Mouse (Mus musculus): ENCODE results near the gene Zfp36l2.
"Not testable (repeated sequence)": the region's sequence is repeated elsewhere in the genome, so short reads cannot be mapped to it uniquely, and the experiment has no call there.

Zfp36l2 gene

GRCm38 (mm10) chr17:84187727-84188373 lies at the start of gene Zfp36l2:
Gene Zfp36l2, minus strand, starts transcription at chr17:84187947.
- DNase-seq, result peak; percentile 83

GRCm38 (mm10) chr17:84236781-84237557 lies 49.2 kb upstream of the Zfp36l2 start:
- DNase-seq, result no peak

- DNase-seq, result no peak
Measured at GRCm38 (mm10) chr17:84235399-84235928, 47.7 kb upstream of the Zfp36l2 start.

GRCm38 (mm10) chr17:84234785-84235184 lies 47.0 kb upstream of the Zfp36l2 start:
- not testable (repeated sequence) for DNase-seq

GRCm38 (mm10) chr17:84233758-84234157 lies 46.0 kb upstream of the Zfp36l2 start:
- no peak for DNase-seq

- DNase-seq, result no peak
Measured at GRCm38 (mm10) chr17:84231361-84231760, 43.6 kb upstream of the Zfp36l2 start.

GRCm38 (mm10) chr17:84228223-84228622 lies 40.5 kb upstream of the Zfp36l2 start:
- no peak for DNase-seq

- no peak for DNase-seq
Measured at GRCm38 (mm10) chr17:84226681-84227080, 38.9 kb upstream of the Zfp36l2 start.

- no peak for DNase-seq
Measured at GRCm38 (mm10) chr17:84226231-84226630, 38.5 kb upstream of the Zfp36l2 start.

GRCm38 (mm10) chr17:84224217-84224887 lies 36.6 kb upstream of the Zfp36l2 start:
- DNase-seq, result no peak

- DNase-seq, result not testable (repeated sequence)
Measured at GRCm38 (mm10) chr17:84218841-84219240, 31.1 kb upstream of the Zfp36l2 start.

GRCm38 (mm10) chr17:84217696-84218095 lies 29.9 kb upstream of the Zfp36l2 start:
- DNase-seq, result no peak

GRCm38 (mm10) chr17:84215264-84215960 lies 27.7 kb upstream of the Zfp36l2 start:
- DNase-seq, result no peak

GRCm38 (mm10) chr17:84213464-84213863 lies 25.7 kb upstream of the Zfp36l2 start:
- DNase-seq, result no peak

GRCm38 (mm10) chr17:84207611-84208010 lies 19.9 kb upstream of the Zfp36l2 start:
- DNase-seq, result no peak

GRCm38 (mm10) chr17:84206239-84206638 lies 18.5 kb upstream of the Zfp36l2 start:
- DNase-seq, result no peak

- no peak for DNase-seq
Measured at GRCm38 (mm10) chr17:84204962-84205361, 17.2 kb upstream of the Zfp36l2 start.

GRCm38 (mm10) chr17:84203340-84203739 lies 15.6 kb upstream of the Zfp36l2 start:
- no peak for DNase-seq

- no peak for DNase-seq
Measured at GRCm38 (mm10) chr17:84201183-84201582, 13.4 kb upstream of the Zfp36l2 start.

GRCm38 (mm10) chr17:84197912-84198344 lies 10.2 kb upstream of the Zfp36l2 start:
- no peak for DNase-seq

GRCm38 (mm10) chr17:84196329-84196728 lies 8.6 kb upstream of the Zfp36l2 start:
- no peak for DNase-seq

- DNase-seq, result no peak
Measured at GRCm38 (mm10) chr17:84195835-84196234, 8.1 kb upstream of the Zfp36l2 start.

GRCm38 (mm10) chr17:84195003-84195395 lies 7.3 kb upstream of the Zfp36l2 start:
- DNase-seq, result no peak

Data from right cerebral cortex, postnatal 4 days (tissue).